Mouse (Mus musculus) kidney, adult 2 months (tissue): ENCODE data around the gene Zfp697.
"Not testable (repeated sequence)": the region's sequence is repeated elsewhere in the genome, so short reads cannot be mapped to it uniquely, and the experiment has no call there.

Experiments
- CTCF ChIP-seq: fragments of 200-500 bp; conservative IDR thresholded peaks from 2 replicates; pipeline ENCODE4 v1.5.1; 2011; ENCODE audit warnings: low read depth, mild to moderate bottlenecking, control low read depth, low read length, moderate library complexity, mixed read lengths; ENCODE audit not compliant: insufficient read depth, insufficient read length
- POLR2A ChIP-seq: fragments of 200-500 bp; IDR thresholded peaks from one replicate; pipeline ENCODE4 v1.6.1; 2011; ENCODE audit warnings: low read depth, low read length, control low read depth

GRCm38 (mm10) chr3:98563831-98564230, 181.6 kb downstream of the Zfp697 start:
- TF ChIP-seq CTCF, POLR2A: not testable (repeated sequence)
